Mouse (Mus musculus) midbrain, postnatal 0 days (tissue): ENCODE data around the gene Gm20517. TPM values are rescaled to one million over a fixed set of nuclear protein-coding genes. Genes with fewer than 3 reads are reported as not detected.
A peak's percentile ranks its signal among the peaks of the same experiment; 100 is the strongest.

Experiments
- ATAC-seq: fragments of 200-750 bp; cut with Nextera tagmentation; 2 replicates; pipeline ENCODE4 v1.8.0; 2017; ENCODE audit warnings: moderate number of reproducible peaks, mild to moderate bottlenecking, moderate TSS enrichment, moderate library complexity; ENCODE audit not compliant: low FRiP score
- DNase-seq: peaks from one replicate; pipeline ENCODE4 v3.0.0-alpha.2; 2015; ENCODE audit warnings: low spot score
- H3K27ac ChIP-seq: fragments of 300-500 bp; sonication (generic); 2 replicates; pipeline ENCODE4 v1.5.1; 2014; ENCODE audit warnings: low read depth, mild to moderate bottlenecking, low read length, mixed read lengths
- H3K27me3 ChIP-seq: fragments of 300-500 bp; sonication (generic); 2 replicates; pipeline ENCODE4 v1.6.1; 2014; ENCODE audit warnings: low read length, control low read depth, mixed read lengths; ENCODE audit not compliant: insufficient read depth
- H3K36me3 ChIP-seq: fragments of 300-500 bp; sonication (generic); 2 replicates; pipeline ENCODE4 v1.6.1; 2014; ENCODE audit warnings: low read length, control low read depth, mixed read lengths; ENCODE audit not compliant: insufficient read depth
- H3K4me1 ChIP-seq: fragments of 300-500 bp; sonication (generic); 2 replicates; pipeline ENCODE4 v1.6.1; 2014; ENCODE audit warnings: mild to moderate bottlenecking, control low read depth, antibody characterized with exemption, low read length, mixed read lengths; ENCODE audit not compliant: insufficient read depth
- H3K4me2 ChIP-seq: fragments of 300-500 bp; sonication (generic); 2 replicates; pipeline ENCODE4 v1.6.1; 2014; ENCODE audit warnings: low read depth, mild to moderate bottlenecking, low read length, mixed read lengths; ENCODE audit not compliant: poor library complexity, severe bottlenecking
- H3K4me3 ChIP-seq: fragments of 300-500 bp; sonication (generic); 2 replicates; pipeline ENCODE4 v1.5.1; 2014; ENCODE audit warnings: low read depth, mild to moderate bottlenecking, low read length, moderate library complexity
- H3K9ac ChIP-seq: fragments of 300-500 bp; sonication (generic); replicated peaks from 2 replicates; pipeline ENCODE4 v1.6.1; 2014; ENCODE audit warnings: mild to moderate bottlenecking, low read length, moderate library complexity, mixed read lengths; ENCODE audit not compliant: poor library complexity, severe bottlenecking
- H3K9me3 ChIP-seq: fragments of 300-500 bp; sonication (generic); 2 replicates; pipeline ENCODE4 v1.6.1; 2016; ENCODE audit warnings: low read length, control low read depth
- CTCF ChIP-seq: IDR thresholded peaks from 2 replicates; pipeline ENCODE4 v1.5.1; 2016; ENCODE audit warnings: antibody characterized with exemption, mild to moderate bottlenecking
- WGBS: fragments of 180-500 bp; shearing (Covaris S2); extraction: QIAGEN DNeasy Blood & Tissue Kit; methylation state at CpG from one replicate; pipeline ENCODE4 v1.1.7; 2014; 5-methylcytosine and 5-hydroxymethylcytosine counted together
- polyA plus RNA-seq: library from polyadenylated mRNA; unstranded; fragments of >200 nt; fragmentation: Nextera tagmentation; extraction: Ambion mirVana; gene quantifications from 2 replicates; pipeline ENCODE4 v1.2.1, GENCODE M21; 2015
- total RNA-seq: library from RNA; depleted of rRNA; stranded (reverse); fragments of >200 nt; gene quantifications from 2 replicates; pipeline ENCODE4 v1.2.3, GENCODE M21; 2014; rRNA removed

Gm20517 gene
- total RNA-seq (3.2 and 8.0 TPM in 2 replicates), polyA plus RNA-seq (0.96 and 1.1 TPM in 2 replicates)

DNA sequence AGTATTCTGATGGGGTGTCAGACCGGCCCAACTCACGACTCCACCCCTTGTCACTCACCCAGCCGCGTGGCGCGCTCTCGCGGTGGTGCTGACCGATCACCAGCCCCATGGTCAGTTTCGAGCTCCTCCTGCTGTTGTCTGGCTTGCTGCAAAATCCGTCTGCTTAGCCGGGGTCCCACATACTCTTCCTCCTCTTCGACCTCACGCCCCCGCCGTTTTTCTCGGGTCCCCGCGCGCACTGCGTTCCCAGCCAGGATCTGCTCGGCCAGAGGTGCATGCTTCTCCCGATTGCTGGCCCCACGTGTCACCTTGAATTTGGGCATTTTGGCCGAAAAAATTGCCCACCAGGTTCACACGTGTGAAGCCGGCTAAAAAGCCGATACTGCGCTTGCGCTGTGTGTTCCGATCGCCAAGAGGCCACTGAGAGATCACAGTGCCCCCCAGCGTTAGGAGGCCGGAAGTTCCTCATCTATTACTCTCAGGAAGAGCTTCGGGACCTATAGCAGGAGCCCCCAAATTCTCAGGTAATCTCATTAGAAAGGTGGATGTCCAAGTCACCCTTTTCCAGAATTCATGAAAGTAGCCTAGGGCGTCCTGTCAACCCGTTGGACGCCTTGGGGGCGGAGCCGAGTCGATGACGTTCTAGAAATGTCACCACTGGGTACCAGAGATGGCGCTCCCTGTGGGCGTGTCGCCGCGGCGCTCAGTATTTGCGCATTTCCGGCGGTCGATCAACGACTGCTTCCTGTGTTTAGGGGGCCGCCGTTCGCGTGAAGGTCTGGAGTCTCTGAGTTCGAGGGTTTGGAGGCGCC lies at the start of gene Gm20517, which contains the start of the genes Bysl and Med20:
TSS of gene Gm20517 (plus strand) at position 741 of the 812 bp plus-strand sequence.
TSS of gene Bysl (minus strand) at position 644 of the 812 bp plus-strand sequence.
TSS of gene Med20 (plus strand) at position 734 of the 812 bp plus-strand sequence.
- peak; percentile 97 for ATAC-seq
- peak; percentile 98 for DNase-seq
- Histone ChIP-seq H3K4me3 (peak within 1 kb of the TSS; percentile 81), H3K27me3 (no peaks in the 10 kb centered on the region), H3K9me3 (no peaks in the 10 kb centered on the region), H3K4me1 (peaks cover 13% of the 10 kb centered on the region; the same call in 1 of the 2 replicates), H3K36me3 (peaks cover 14% of the 10 kb centered on the region), H3K27ac (peak within 1 kb of the TSS; percentile 79), H3K9ac (peak within 1 kb of the TSS; percentile 78), H3K4me2 (peak within 1 kb of the TSS; percentile 83)
- TF ChIP-seq CTCF: peak; percentile 88
- under 1% methylated on average over 59 of the region's 59 CpGs for WGBS

DNA sequence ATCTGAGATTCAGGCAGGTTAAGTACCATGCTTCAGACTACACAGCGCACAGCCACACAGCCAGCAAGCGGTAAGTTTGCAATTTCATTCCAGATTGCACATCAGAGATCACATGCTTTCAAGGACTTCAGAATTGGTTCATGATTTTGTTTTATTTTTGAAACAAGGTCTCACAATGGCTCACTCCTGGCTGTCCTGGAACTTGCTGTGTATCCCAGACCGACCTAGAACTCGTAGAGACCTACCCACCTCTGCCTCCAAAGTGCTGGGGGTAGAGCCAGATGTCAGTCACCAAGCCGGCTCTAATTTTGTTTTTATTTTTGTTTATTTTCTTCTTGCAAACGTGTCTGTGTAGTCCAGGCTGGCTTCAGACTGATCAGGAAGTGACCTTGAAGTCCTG lies 48.5 kb upstream of the Gm20517 start:
- no peak overlapping the region for H3K4me3 ChIP-seq
- 81% methylated on average over 6 of the region's 6 CpGs for WGBS
- no peaks in the 10 kb centered on the region for H3K4me1 ChIP-seq
- H3K9me3 ChIP-seq: no peaks in the 10 kb centered on the region
- H3K36me3 ChIP-seq: no peaks in the 10 kb centered on the region
- TF ChIP-seq CTCF: no peak
- no peak overlapping the region for H3K4me2 ChIP-seq
- H3K9ac ChIP-seq: no peak overlapping the region
- ATAC-seq (no peak), DNase-seq (no peak)
- H3K27ac ChIP-seq: no peak overlapping the region
- no peaks in the 10 kb centered on the region for H3K27me3 ChIP-seq

DNA sequence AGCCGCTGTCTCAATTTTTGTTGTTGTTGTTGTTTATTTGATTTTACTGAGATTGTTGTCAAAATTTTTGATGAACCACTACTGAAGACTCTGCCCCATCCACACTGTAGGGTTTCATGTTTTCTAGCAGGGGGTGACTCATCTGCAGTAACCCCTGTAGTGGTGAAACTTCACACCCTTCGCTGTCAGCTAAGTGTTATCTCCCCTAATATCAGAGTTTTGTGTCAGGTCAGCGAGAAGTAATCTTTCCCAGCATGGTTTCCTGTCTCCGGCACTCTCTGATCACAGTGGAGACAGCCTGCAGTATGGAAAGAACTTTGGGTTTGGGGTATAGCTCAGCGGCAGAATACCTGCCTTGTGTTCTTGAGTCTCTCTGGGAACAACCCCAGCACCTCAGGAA lies 46.8 kb upstream of the Gm20517 start:
- Histone ChIP-seq H3K4me1 (no peaks in the 10 kb centered on the region), H3K9ac (no peak overlapping the region), H3K36me3 (no peaks in the 10 kb centered on the region), H3K4me3 (no peak overlapping the region), H3K4me2 (no peak overlapping the region), H3K27me3 (no peaks in the 10 kb centered on the region), H3K9me3 (no peaks in the 10 kb centered on the region), H3K27ac (no peak overlapping the region)
- 91% methylated on average over 5 of the region's 5 CpGs for WGBS
- ATAC-seq (no peak), DNase-seq (no peak)
- no peak for TF ChIP-seq CTCF

DNA sequence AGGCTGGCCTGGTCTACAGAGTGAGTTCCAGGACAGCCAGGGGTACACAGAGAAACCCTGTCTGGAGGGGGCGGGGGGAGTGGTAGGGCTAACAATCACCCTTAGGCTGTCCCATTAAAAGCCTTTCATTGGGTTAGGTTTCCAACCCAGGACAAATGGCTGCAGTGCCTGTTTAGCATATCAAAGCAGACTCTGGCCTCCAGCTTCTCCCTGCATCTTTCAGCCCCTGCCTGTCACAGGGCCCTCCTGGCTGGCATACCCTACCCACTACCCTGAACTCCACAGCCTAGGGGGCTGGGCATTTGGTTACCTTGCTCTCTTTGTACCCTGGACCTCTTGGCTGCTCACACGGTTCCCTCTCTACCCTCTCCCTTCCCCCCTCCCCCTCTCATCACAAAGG lies 45.3 kb upstream of the Gm20517 start:
- no peak overlapping the region for H3K9ac ChIP-seq
- WGBS: 14% methylated on average over 2 of the region's 2 CpGs
- no peaks in the 10 kb centered on the region for H3K36me3 ChIP-seq
- no peak for ATAC-seq
- TF ChIP-seq CTCF: no peak
- H3K27ac ChIP-seq: no peak overlapping the region
- no peak overlapping the region for H3K4me2 ChIP-seq
- no peak overlapping the region for H3K4me3 ChIP-seq
- H3K9me3 ChIP-seq: no peaks in the 10 kb centered on the region
- no peaks in the 10 kb centered on the region for H3K4me1 ChIP-seq
- DNase-seq: no peak
- H3K27me3 ChIP-seq: no peaks in the 10 kb centered on the region

DNA sequence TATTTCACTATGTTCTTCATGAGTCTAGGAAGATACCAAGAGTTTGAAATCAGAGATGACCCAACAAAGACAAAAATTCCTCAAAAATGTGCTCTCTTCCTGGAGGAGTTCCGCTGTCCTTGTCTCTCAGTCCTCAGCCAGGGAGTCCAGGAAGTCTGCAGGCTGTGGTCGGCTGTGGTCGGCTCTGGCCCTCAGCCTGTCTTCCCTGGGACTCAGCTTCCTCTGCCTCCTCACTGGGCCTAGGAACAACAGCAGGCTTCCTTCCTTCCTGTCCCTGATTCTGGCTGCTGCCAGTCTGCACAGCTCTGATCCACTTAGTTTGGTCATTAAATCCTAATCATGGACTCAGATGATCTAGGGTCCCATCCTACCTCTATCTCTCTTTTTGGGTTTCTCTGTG lies 44.1 kb upstream of the Gm20517 start:
- Histone ChIP-seq H3K36me3 (no peaks in the 10 kb centered on the region), H3K4me1 (no peaks in the 10 kb centered on the region), H3K27me3 (no peaks in the 10 kb centered on the region), H3K4me3 (no peak overlapping the region), H3K9me3 (no peaks in the 10 kb centered on the region), H3K4me2 (no peak overlapping the region), H3K27ac (no peak overlapping the region), H3K9ac (no peak overlapping the region)
- ATAC-seq: no peak
- TF ChIP-seq CTCF: no peak
- 79% methylated on average over 3 of the region's 3 CpGs for WGBS
- no peak for DNase-seq

DNA sequence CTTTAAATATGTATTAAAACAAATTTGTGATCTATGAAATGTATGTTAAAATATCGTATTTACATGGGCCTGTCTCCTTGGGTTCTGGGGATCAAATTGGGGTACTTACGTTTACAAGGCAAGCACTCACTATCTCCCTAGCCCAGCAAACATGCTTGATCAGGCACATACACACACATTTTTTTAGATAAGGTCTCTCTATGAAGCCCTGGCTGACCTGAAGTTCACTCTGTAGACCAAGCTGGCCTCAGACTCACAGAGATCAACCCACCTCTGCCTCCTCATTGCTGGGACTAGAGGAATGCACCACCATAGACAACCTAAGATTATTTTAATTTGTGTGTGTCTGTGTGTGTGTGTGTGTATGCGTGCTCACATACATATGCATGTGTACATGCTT lies 43.0 kb upstream of the Gm20517 start:
- no peak for TF ChIP-seq CTCF
- Histone ChIP-seq H3K9ac (no peak overlapping the region), H3K4me2 (no peak overlapping the region), H3K4me3 (no peak overlapping the region), H3K27me3 (no peaks in the 10 kb centered on the region), H3K36me3 (no peaks in the 10 kb centered on the region), H3K27ac (no peak overlapping the region), H3K4me1 (no peaks in the 10 kb centered on the region), H3K9me3 (no peaks in the 10 kb centered on the region)
- DNase-seq (no peak), ATAC-seq (no peak)
- 97% methylated on average over 3 of the region's 3 CpGs for WGBS
